Mouse (Mus musculus) cortical plate, adult 2 months (tissue): Measurements from ENCODE around the gene Sbf2. TPM values are rescaled to one million over a fixed set of nuclear protein-coding genes. Genes with fewer than 3 reads are reported as not detected.
"Not testable (repeated sequence)": the region's sequence is repeated elsewhere in the genome, so short reads cannot be mapped to it uniquely, and the experiment has no call there.

ENCODE experiments used
- H3K27ac ChIP-seq: fragments of 200-500 bp; 2 replicates; pipeline ENCODE4 v1.5.1; 2012; ENCODE audit warnings: low read length, control low read depth, inconsistent platforms; ENCODE audit not compliant: insufficient read depth
- H3K4me1 ChIP-seq: fragments of 200-500 bp; 2 replicates; pipeline ENCODE4 v1.6.1; 2011; ENCODE audit warnings: low read length; ENCODE audit not compliant: control insufficient read depth, insufficient read depth
- H3K4me3 ChIP-seq: fragments of 200-500 bp; 2 replicates; pipeline ENCODE4 v1.5.1; 2011; ENCODE audit warnings: mild to moderate bottlenecking, low read length, control low read depth; ENCODE audit not compliant: insufficient read depth
- CTCF ChIP-seq: fragments of 200-500 bp; IDR thresholded peaks from 2 replicates; pipeline ENCODE4 v1.5.1; 2011; ENCODE audit warnings: mild to moderate bottlenecking, control low read depth, low read length; ENCODE audit not compliant: insufficient read depth; ENCODE audit errors: extremely low read depth
- POLR2A ChIP-seq: fragments of 200-500 bp; IDR thresholded peaks from 2 replicates; pipeline ENCODE4 v1.6.1; 2011; ENCODE audit warnings: mild to moderate bottlenecking, low read length, control low read depth; ENCODE audit not compliant: insufficient read depth; ENCODE audit errors: extremely low read depth
- polyA plus RNA-seq: library from polyadenylated mRNA; depleted of rRNA; stranded (reverse); fragments of >200 nt; gene quantifications from 2 replicates; pipeline ENCODE4 v1.2.3, GENCODE M21; 2012

Sbf2 gene
- polyA plus RNA-seq, 1 experiment, result 32.8 TPM

DNA sequence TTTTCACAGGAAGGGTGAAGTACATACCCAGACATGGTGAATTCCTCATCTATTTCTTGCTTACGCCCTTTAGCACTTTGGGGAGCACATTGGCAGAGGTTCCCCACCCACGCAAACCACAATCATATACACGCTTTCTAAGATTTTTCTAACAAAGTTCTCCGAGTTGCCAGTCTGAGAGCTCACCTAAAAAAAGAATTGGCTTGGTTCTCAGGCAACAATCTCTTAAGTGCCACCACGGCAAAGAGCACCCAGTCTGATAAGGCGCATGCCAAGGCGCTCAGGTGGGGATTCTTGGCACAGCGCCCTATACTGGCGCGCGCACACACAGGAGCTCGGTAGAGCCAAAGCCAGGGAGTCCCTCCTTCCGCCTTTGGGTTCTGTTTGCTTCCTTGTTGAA is 10.2 kb upstream of the Sbf2 start:
- TF ChIP-seq CTCF (no peak), POLR2A (no peak)
- H3K4me1 ChIP-seq, result 0 out of 2 replicates have a peak, but pooled peaks cover 1% of the 10 kb centered on the region
- H3K27ac ChIP-seq, result no peak overlapping the region
- H3K4me3 ChIP-seq, result no peak overlapping the region

DNA sequence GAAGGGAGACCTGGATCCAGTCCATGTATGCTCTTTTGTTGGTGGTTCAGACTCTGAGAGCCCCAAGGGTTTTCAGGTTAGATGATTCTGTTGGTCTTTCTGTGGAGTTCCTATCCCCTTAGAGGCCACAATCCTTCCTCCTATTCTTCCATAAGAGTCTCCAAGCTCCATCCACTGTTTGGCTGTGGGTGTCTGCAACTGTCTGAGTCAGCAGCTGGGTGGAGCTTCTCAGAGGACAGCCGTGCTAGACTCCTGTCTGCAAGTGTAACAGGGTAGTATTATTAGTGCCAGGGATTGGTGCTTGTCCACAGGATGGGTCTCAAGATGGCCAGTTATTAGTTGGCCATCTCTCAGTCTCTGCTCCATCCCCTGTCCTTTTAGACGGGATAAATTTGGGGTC is 9.3 kb upstream of the Sbf2 start:
- TF ChIP-seq CTCF (no peak), POLR2A (no peak)
- H3K4me3 ChIP-seq, result no peak overlapping the region
- H3K4me1 ChIP-seq, result 0 out of 2 replicates have a peak, but pooled peaks cover 1% of the 10 kb centered on the region
- H3K27ac ChIP-seq, result no peak overlapping the region

DNA sequence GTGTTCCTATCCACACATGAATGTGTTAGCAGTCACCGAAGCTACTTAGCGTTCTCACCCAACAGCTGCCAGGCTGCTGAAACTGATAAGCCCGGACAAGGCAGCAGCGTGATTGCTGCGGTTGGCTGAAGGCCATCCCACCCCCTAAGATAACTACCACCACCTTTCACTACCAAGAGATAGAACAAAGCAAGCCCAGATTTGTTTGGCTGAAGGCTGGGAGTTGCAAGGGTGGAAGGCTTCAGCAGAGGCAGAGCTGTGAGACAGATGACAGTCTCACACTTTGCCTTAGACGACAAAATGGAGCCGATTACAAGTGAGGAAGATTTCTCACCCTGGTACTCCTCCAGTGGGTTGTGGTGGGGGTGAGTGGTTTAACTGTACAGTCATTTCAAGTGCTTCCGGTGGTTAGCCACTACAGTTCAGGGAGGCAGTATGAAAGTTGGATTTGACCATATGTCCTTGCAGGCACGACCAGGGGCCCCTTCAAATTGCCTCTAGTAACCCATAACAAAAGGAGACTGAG is 4.4 kb upstream of the Sbf2 start:
- TF ChIP-seq POLR2A (no peak), CTCF (no peak)
- Histone ChIP-seq H3K4me3 (no peak overlapping the region), H3K27ac (no peak overlapping the region), H3K4me1 (no peaks in the 10 kb centered on the region)

GRCm38 (mm10) chr7:110615792-110616191 is 1.1 kb upstream of the Sbf2 start:
- TF ChIP-seq POLR2A (no peak), CTCF (no peak)
- Histone ChIP-seq H3K27ac (no peak overlapping the region), H3K4me3 (peak overlapping the region; percentile 55; the same call in 1 of the 2 replicates)

DNA sequence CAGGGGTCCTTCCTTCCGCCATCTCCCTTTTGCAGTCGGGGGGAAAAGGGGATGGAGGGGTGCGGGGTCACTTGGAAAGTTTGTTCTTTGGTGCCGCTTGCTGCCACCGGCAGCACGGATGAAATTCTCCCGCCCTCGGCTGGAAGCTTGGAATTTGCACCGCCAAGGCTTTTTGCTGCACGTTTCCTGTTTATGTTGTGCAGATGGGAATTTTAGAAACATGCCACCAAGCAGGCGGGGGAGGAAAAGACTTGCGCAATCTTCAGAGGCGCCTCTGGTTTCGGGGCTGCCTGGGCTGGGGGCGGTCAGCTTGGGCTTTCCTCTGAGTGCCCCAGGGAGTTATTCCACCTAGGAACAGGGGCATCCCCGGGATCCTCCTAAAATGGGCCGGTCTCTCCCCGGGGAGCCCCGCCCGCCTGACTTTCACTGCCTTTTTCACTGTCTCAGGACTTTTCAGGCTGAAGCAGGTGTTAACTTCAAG is 469 bp upstream of the Sbf2 start:
- peak overlapping the region; percentile 93 for H3K27ac ChIP-seq
- TF ChIP-seq POLR2A, result no peak
- no peak for TF ChIP-seq CTCF
- peaks cover 4% of the 10 kb centered on the region for H3K4me1 ChIP-seq
- H3K4me3 ChIP-seq, result peak overlapping the region; percentile 55

More at GRCm38 (mm10) chr7:110615792-110616191, 1.1 kb upstream of the Sbf2 start:
- peaks cover 4% of the 10 kb centered on the region for H3K4me1 ChIP-seq

GRCm38 (mm10) chr7:110613381-110614132 is 1.2 kb downstream of the Sbf2 start:
- Histone ChIP-seq H3K27ac (no peak overlapping the region), H3K4me1 (peaks cover 4% of the 10 kb centered on the region), H3K4me3 (peak overlapping the region; percentile 55)
- no peak for TF ChIP-seq POLR2A
- no peak for TF ChIP-seq CTCF

DNA sequence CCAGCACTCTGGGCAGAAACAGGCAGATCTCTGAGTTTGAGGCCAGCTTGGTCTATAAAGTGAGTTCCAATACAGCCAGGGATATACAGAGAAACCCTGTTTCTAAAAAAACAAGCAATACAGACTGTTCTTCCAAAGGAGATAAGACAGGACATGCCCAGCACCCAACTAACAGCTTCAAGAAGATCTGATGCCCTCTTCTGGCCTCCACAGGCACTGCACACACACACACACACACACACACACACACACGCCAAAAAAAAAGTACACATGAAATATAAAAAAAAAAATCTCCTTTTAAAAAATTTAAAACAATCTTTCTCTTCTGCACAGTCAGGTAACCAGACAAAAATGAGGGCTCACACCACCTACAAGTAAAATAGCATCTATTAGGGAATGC is 7.8 kb downstream of the Sbf2 start:
- H3K4me3 ChIP-seq, result no peak overlapping the region
- TF ChIP-seq CTCF (no peak), POLR2A (no peak)
- peaks cover 2% of the 10 kb centered on the region; the same call in 1 of the 2 replicates for H3K4me1 ChIP-seq
- H3K27ac ChIP-seq, result no peak overlapping the region

DNA sequence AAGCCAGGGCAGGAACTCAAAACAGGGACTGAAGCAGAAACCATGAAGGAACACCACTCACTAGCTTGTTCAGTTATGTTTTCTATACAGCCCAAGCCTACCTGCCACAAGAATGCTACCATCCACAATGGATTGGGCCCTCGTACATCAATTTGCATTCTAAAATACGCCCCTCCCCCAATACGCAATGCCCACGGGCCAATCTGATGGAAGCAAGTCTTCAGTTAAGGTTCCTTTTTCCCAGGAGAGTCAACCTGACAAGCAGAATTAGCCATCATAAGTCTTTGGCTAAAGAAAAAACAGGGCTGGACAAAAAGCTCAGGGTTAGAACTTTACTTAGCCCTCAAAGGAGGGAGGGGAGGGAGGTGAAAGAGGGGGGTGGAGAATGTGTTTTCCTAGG is 9.2 kb downstream of the Sbf2 start:
- no peaks in the 10 kb centered on the region; the same call in 1 of the 2 replicates for H3K4me1 ChIP-seq
- no peak for TF ChIP-seq POLR2A
- no peak for TF ChIP-seq CTCF
- no peak overlapping the region for H3K4me3 ChIP-seq
- no peak overlapping the region for H3K27ac ChIP-seq

DNA sequence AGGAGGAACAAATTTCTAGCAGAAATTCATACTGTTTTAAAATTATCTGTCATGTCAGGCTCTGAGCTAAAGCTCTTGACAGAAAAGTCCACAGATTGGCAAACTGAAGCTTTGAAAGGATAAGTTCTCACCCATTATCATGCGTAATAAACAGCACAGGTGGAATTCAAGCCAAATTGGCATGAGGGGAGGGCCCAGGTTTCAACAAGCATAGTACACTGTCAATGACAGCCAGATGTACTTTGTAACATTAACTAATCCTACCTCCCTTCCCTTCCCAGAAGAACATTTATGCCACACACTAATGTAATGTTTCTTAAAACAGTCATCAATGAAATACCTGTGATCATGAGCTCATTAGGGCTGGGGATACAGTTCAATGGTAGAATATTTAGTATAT is 17.6 kb downstream of the Sbf2 start:
- Histone ChIP-seq H3K4me1 (no peaks in the 10 kb centered on the region; the same call in 1 of the 2 replicates), H3K27ac (no peak overlapping the region), H3K4me3 (no peak overlapping the region)
- TF ChIP-seq CTCF (no peak), POLR2A (no peak)

- H3K4me1 ChIP-seq, H3K4me3 ChIP-seq, H3K27ac ChIP-seq: not testable (repeated sequence)
Observed at GRCm38 (mm10) chr7:110593991-110594390, 20.7 kb downstream of the Sbf2 start.
